Mouse (Mus musculus): ENCODE measurements around the gene Acvr2b.

DNA sequence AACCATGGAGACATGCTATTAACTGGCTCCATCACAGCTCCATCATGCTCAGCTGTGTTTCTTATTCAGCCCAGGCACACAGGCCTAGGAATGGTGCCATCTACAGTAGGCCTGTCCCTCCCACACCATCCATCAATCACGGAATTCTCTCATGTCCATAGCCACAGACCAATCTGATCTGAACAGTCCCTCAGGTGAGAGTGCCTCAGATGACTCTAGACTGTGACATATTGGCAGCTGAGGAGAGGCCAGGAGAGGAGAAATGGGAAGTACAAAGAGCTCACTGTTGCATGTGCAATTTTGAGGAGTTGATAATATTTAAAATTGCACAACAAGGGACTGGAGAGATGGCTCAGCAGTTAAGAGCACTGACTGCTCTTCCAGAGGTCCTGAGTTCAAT is 7.1 kb upstream of the Acvr2b start:
- no peak for TF ChIP-seq TAL1 (IDR thresholded peaks at IDR 0.05; ENCODE audit: low read length)
- no peak for TF ChIP-seq GATA1 (IDR thresholded peaks at IDR 0.05; ENCODE audit: low read length)

All from erythroblast, embryonic 14.5 days (primary cell).